Mouse (Mus musculus): Measurements from ENCODE around the gene Ifna5.
"Not testable (repeated sequence)": the region's sequence is repeated elsewhere in the genome, so short reads cannot be mapped to it uniquely, and the experiment has no call there.

Ifna5 gene

GRCm38 (mm10) chr4:88835225-88835624, at the start of gene Ifna5:
Ifna5 (plus strand) TSS chr4:88835525.
- not testable (repeated sequence) for DNase-seq (ENCODE audit: low read depth in 2 of 2, low spot score in 2 of 2)

DNA sequence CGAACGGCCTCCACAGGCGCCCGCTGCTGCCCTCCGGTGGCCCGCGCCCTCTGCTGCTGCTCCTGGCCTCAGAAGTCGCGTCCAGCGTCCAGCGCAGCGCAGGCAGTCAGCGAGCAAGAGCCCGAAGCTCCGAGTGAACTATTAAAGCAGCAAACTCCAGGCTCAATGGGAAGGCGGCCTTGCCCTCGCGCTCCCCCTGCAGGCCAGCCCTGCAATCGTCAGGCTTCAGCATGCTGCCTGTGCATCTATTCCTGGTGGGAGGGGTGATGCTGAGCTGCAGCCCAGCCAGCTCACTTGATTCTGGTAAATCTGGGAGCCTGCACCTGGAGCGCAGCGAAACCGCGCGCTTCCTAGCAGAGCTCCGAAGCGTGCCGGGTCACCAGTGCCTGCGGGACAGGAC, 46.9 kb upstream of the Ifna5 start, which contains the start of gene Gm13277:
Gm13277 (plus strand) TSS at position 231 of the 400 bp plus-strand sequence.
- DNase-seq (ENCODE audit: low read depth in 2 of 2, low spot score in 2 of 2): peak; percentile 54 to 61

DNA sequence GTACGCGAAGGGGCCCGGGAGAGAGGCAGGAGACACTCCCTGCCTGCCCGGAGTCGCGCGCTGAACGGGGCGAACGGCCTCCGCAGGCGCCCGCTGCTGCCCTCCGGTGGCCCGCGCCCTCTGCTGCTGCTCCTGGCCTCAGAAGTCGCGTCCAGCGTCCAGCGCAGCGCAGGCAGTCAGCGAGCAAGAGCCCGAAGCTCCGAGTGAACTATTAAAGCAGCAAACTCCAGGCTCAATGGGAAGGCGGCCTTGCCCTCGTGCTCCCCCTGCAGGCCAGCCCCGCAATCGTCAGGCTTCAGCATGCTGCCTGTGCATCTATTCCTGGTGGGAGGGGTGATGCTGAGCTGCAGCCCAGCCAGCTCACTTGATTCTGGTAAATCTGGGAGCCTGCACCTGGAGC, 44.1 kb upstream of the Ifna5 start, which contains the start of gene Gm13278:
Gm13278 (plus strand) TSS at position 301 of the 400 bp plus-strand sequence.
- DNase-seq (ENCODE audit: low read depth in 2 of 2, low spot score in 2 of 2): not testable (repeated sequence)

- peak; percentile 79 to 86 for DNase-seq (ENCODE audit: low read depth in 2 of 2, low spot score in 2 of 2)
These were observed 41.2 kb upstream of the Ifna5 start, which contains the start of gene Gm13275 for GRCm38 (mm10) chr4:88793936-88794675. Gm13275 (plus strand) TSS chr4:88794487.

DNA sequence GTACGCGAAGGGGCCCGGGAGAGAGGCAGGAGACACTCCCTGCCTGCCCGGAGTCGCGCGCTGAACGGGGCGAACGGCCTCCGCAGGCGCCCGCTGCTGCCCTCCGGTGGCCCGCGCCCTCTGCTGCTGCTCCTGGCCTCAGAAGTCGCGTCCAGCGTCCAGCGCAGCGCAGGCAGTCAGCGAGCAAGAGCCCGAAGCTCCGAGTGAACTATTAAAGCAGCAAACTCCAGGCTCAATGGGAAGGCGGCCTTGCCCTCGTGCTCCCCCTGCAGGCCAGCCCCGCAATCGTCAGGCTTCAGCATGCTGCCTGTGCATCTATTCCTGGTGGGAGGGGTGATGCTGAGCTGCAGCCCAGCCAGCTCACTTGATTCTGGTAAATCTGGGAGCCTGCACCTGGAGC, 38.2 kb upstream of the Ifna5 start, which contains the start of gene Gm13279:
Gm13279 (plus strand) TSS at position 301 of the 400 bp plus-strand sequence.
- not testable (repeated sequence) for DNase-seq (ENCODE audit: low read depth in 2 of 2, low spot score in 2 of 2)

GRCm38 (mm10) chr4:88799365-88799764, 36.0 kb upstream of the Ifna5 start, which contains the start of gene Gm13285:
Gm13285 (plus strand) TSS chr4:88799665.
- not testable (repeated sequence) for DNase-seq (ENCODE audit: low read depth in 2 of 2, low spot score in 2 of 2)

GRCm38 (mm10) chr4:88802954-88803353, 32.4 kb upstream of the Ifna5 start, which contains the start of gene Gm13287:
Gm13287 (plus strand) TSS chr4:88803254.
- not testable (repeated sequence) for DNase-seq (ENCODE audit: low read depth in 2 of 2, low spot score in 2 of 2)

DNA sequence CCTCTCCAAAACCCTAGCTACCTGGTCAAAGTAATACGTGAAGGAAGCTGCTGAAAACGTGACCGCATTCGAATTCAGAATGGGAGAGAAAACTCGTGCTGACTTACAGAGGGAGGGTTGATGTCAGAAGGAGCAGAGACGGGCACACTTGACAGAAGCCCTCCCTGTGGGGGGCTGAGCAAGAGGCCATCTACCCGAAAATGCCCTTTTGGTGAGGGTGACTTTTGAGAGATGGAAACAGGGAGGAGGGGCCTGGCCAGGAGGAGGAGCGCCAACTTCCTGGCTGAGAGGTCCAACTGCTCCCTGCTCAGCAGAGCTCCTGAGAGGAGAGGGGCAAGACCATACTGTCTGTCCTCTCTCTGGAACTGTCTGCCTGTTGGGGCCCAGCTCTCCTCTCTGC, 30.1 kb upstream of the Ifna5 start, which contains the start of gene Gm13288:
Gm13288 (plus strand) TSS at position 301 of the 400 bp plus-strand sequence.
- not testable (repeated sequence) for DNase-seq (ENCODE audit: low read depth in 2 of 2, low spot score in 2 of 2)

GRCm38 (mm10) chr4:88805761-88806160, 29.6 kb upstream of the Ifna5 start:
- DNase-seq (ENCODE audit: low read depth in 2 of 2, low spot score in 2 of 2): peak in 1 of 2 experiments; percentile 8

DNA sequence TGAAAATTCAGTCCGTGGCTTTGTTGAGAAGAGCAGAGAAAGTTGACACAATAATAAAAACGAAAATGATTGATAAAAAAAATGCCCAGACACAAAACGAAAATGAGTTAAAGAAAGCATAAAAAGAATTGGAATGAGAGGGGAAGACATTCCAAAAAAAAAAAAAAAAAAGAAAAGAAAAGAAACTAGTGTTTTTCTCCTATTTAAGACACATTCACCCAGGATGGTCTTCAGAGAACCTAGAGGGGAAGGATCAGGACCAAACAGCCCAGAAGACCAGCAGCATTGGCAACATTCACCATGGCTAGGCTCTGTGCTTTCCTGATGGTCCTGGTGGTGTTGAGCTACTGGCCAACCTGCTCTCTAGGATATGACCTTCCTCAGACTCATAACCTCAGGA, 19.4 kb upstream of the Ifna5 start, which contains the start of gene Ifna7:
Ifna7 (plus strand) TSS at position 301 of the 400 bp plus-strand sequence.
- no peak for DNase-seq (ENCODE audit: low read depth in 2 of 2, low spot score in 2 of 2)

DNA sequence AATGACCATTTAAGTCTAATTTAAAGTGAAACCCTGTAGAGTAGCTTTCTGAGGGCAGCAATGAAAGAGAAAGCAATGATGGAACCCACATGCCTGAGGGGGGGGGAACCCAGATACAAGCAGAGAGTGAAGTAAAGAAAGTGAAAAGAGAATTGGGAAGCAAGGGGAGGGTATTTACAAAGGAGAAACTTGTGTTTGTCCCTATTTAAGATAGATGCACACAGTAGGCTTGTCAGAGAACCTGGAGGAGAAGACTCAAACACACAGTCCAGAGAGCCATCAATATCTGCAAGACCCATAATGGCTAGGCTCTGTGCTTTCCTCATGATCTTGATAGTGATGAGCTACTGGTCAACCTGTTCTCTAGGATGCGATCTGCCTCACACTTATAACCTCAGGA, 15.7 kb upstream of the Ifna5 start, which contains the start of gene Ifna11:
Ifna11 (plus strand) TSS at position 301 of the 400 bp plus-strand sequence.
- no peak for DNase-seq (ENCODE audit: low read depth in 2 of 2, low spot score in 2 of 2)

DNA sequence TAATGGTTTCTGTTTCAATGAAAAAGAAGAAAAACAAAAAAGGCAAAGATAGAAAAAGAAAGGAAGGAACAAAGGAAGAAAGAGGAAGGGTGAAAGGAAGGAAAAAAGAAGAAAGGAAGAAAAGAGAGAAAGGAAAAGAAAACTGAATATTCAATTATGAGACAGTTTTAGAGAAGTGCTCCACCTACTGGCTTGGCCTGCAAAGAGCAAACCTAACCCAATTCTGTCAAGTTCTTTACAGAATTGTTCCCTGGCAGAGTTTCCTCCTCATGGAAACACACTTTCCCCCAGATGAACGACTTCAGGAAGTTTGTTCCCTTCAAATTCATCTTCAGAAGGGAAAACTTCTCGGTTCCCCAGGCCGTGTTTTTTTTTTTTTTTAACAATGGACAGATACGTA, 12.3 kb upstream of the Ifna5 start:
- DNase-seq (ENCODE audit: low read depth in 2 of 2, low spot score in 2 of 2): peak in 1 of 2 experiments; percentile 25

- DNase-seq (ENCODE audit: low read depth in 2 of 2, low spot score in 2 of 2): not testable (repeated sequence)
These were observed 8.2 kb upstream of the Ifna5 start, which contains the start of gene Ifna6 for GRCm38 (mm10) chr4:88827116-88827515. Ifna6 (plus strand) TSS chr4:88827416.

DNA sequence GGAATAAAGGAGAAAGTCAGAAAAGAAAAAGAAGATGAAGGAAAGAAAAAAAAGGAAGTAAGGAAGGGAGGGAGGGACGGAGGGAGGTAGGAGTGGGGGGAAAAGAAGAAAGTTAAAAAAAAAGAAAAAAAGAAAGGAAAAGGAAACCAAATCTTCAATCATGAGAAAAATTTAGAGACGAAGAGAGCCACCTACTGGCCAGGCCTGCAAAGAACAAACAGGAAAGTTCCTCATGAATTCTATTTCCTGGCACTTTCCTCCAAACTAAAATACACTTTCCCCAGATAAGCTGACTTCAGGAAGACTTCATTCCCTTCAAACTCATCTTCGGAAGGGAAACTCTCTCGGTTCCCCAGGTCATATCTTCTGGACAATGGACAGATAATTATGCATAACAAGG, 4.8 kb upstream of the Ifna5 start:
- DNase-seq (ENCODE audit: low read depth in 2 of 2, low spot score in 2 of 2): peak in 1 of 2 experiments; percentile 37

GRCm38 (mm10) chr4:88838828-88839227, 3.5 kb downstream of the Ifna5 start:
- peak in 1 of 2 experiments; percentile 15 for DNase-seq (ENCODE audit: low read depth in 2 of 2, low spot score in 2 of 2)

GRCm38 (mm10) chr4:88840058-88840457, 4.7 kb downstream of the Ifna5 start:
- no peak for DNase-seq (ENCODE audit: low read depth in 2 of 2, low spot score in 2 of 2)

DNA sequence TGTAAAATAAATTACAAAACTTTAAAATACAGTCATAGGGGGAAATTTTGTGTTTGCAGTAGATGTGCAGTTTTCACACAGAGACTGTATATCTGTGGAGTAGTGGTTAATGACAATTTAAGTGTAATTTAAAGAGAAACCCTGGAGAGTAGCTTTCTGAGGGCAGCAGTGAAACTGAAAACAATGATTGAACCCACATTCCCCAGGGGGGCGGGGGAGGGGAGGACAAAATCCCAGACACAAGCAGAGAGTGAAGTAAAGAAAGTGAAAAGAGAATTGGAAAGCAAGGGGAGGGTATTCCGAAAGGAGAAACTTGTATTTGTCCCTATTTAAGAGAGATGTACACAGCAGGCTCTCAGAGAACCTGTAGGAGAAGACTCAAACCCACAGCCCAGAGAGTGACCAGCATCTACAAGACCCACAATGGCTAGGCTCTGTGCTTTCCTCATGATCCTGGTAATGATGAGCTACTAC, 6.2 kb downstream of the Ifna5 start, which contains the start of gene Ifna4:
Ifna4 (plus strand) TSS at position 424 of the 474 bp plus-strand sequence.
- DNase-seq (ENCODE audit: low read depth in 2 of 2, low spot score in 2 of 2): no peak

DNA sequence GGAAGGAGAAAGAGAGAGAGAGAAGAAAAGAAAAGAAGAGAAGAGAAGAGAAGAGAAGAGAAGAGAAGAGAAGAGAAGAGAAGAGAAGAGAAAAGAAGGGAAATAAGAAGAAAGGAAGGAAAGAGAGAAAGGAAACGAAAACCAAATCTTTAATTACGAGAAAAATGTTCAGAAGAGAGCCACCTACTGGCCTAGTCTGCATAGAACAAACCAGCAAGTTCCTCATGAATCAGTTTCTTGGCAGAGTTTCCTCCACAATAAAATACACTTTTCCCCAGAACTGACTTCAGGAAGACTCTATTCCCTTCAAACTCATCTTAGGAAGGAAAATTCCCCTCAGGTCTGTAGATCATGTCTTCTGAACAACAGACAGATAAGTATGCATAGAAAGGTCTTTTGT, 10.0 kb downstream of the Ifna5 start:
- DNase-seq (ENCODE audit: low read depth in 2 of 2, low spot score in 2 of 2): peak in 1 of 2 experiments; percentile 21

GRCm38 (mm10) chr4:88849698-88850097, 14.4 kb downstream of the Ifna5 start, which contains the start of gene Ifna1:
Ifna1 (plus strand) TSS chr4:88850087.
- DNase-seq (ENCODE audit: low read depth in 2 of 2, low spot score in 2 of 2): no peak

GRCm38 (mm10) chr4:88851026-88851763, 15.9 kb downstream of the Ifna5 start:
- DNase-seq (ENCODE audit: low read depth in 2 of 2, low spot score in 2 of 2): no peak

DNA sequence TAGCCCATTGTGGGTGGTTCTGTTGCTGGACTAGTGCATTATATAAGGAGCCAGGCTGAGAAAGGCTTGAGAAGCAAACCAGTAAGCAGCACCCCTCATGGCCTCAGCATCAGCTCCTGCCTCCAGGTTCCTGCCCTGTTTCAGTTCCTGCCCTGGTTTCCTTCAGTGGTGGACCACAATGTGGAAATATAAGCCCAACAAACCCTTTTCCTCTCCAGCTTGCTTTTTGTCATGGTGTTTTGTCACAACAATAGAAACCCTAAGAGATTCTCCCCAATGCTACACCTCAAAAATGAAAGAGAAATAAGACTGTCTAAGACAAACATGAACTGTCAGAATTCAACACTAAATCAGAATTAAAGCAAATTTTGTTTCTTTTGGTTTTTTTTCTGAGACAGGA, 23.9 kb downstream of the Ifna5 start:
- no peak for DNase-seq (ENCODE audit: low read depth in 2 of 2, low spot score in 2 of 2)

All from CD8-positive naive resting alpha-beta T cell, adult 2 months (primary cell).